Mouse (Mus musculus): Measurements from ENCODE around the gene Mrgprx2.
"Not testable (repeated sequence)": the region's sequence is repeated elsewhere in the genome, so short reads cannot be mapped to it uniquely, and the experiment has no call there.

Mrgprx2 gene

GRCm38 (mm10) chr7:48499221-48499620, at the start of gene Mrgprx2:
Gene Mrgprx2 (minus strand): TSS chr7:48499321.
- no peak for DNase-seq

- no peak for DNase-seq
Observed at GRCm38 (mm10) chr7:48456242-48456641, 42.9 kb downstream of the Mrgprx2 start, which contains the start of gene Mrgprb1. Gene Mrgprb1 (minus strand): TSS chr7:48456342.

- DNase-seq: no peak
Observed at GRCm38 (mm10) chr7:48436581-48436980, 62.5 kb downstream of the Mrgprx2 start.

- not testable (repeated sequence) for DNase-seq
Observed at GRCm38 (mm10) chr7:48435936-48436335, 63.2 kb downstream of the Mrgprx2 start.

All from right cerebral cortex, adult 18-20 months (tissue).